Mouse (Mus musculus) ovary, postnatal 36 days (tissue): Measurements from ENCODE around the gene 1110032F04Rik.
A peak's percentile ranks its signal among the peaks of the same experiment; 100 is the strongest.
"Not testable (repeated sequence)": the region's sequence is repeated elsewhere in the genome, so short reads cannot be mapped to it uniquely, and the experiment has no call there.

ENCODE experiments used
- DNase-seq: peaks from one replicate; pipeline ENCODE4 v3.0.0; 2022; ENCODE audit warnings: low spot score, mixed read lengths

The 1110032F04Rik gene

GRCm38 (mm10) chr3:68869211-68869690, at the start of gene 1110032F04Rik:
Gene 1110032F04Rik, plus strand, starts transcription at chr3:68869586.
- peak; percentile 62 for DNase-seq

GRCm38 (mm10) chr3:68821406-68821805, 48.0 kb upstream of the 1110032F04Rik start:
- no peak for DNase-seq

- DNase-seq: no peak
Measured at GRCm38 (mm10) chr3:68821926-68822341, 47.5 kb upstream of the 1110032F04Rik start.

- DNase-seq: peak; percentile 38
Measured at GRCm38 (mm10) chr3:68823876-68824764, 45.3 kb upstream of the 1110032F04Rik start.

- DNase-seq: no peak
Measured at GRCm38 (mm10) chr3:68824765-68825090, 44.7 kb upstream of the 1110032F04Rik start.

- DNase-seq: no peak
Measured at GRCm38 (mm10) chr3:68825151-68825550, 44.2 kb upstream of the 1110032F04Rik start.

GRCm38 (mm10) chr3:68827671-68828070, 41.7 kb upstream of the 1110032F04Rik start:
- no peak for DNase-seq

GRCm38 (mm10) chr3:68829944-68830343, 39.4 kb upstream of the 1110032F04Rik start:
- DNase-seq: no peak

- DNase-seq: no peak
Measured at GRCm38 (mm10) chr3:68836857-68837499, 32.4 kb upstream of the 1110032F04Rik start.

GRCm38 (mm10) chr3:68840206-68840605, 29.2 kb upstream of the 1110032F04Rik start:
- DNase-seq: no peak

GRCm38 (mm10) chr3:68844025-68844424, 25.4 kb upstream of the 1110032F04Rik start:
- no peak for DNase-seq

GRCm38 (mm10) chr3:68848323-68848722, 21.1 kb upstream of the 1110032F04Rik start:
- DNase-seq: no peak

GRCm38 (mm10) chr3:68852414-68852813, 17.0 kb upstream of the 1110032F04Rik start:
- no peak for DNase-seq

GRCm38 (mm10) chr3:68869691-68870567, 543 bp downstream of the 1110032F04Rik start:
- DNase-seq: peak; percentile 58

- peak; percentile 12 for DNase-seq
Measured at GRCm38 (mm10) chr3:68870568-68870950, 1.2 kb downstream of the 1110032F04Rik start.

- DNase-seq: no peak
Measured at GRCm38 (mm10) chr3:68874079-68874478, 4.7 kb downstream of the 1110032F04Rik start.

- no peak for DNase-seq
Measured at GRCm38 (mm10) chr3:68886845-68887244, 17.5 kb downstream of the 1110032F04Rik start.

GRCm38 (mm10) chr3:68895426-68895825, 26.0 kb downstream of the 1110032F04Rik start:
- DNase-seq: no peak

GRCm38 (mm10) chr3:68897154-68897553, 27.8 kb downstream of the 1110032F04Rik start:
- no peak for DNase-seq

- DNase-seq: not testable (repeated sequence)
Measured at GRCm38 (mm10) chr3:68902636-68903035, 33.2 kb downstream of the 1110032F04Rik start.

GRCm38 (mm10) chr3:68904902-68905778, 35.8 kb downstream of the 1110032F04Rik start:
- DNase-seq: no peak
